Mouse (Mus musculus) limb, embryonic 15.5 days (tissue): ENCODE results near the gene Ccpg1os. TPM values are rescaled to one million over a fixed set of nuclear protein-coding genes. Genes with fewer than 3 reads are reported as not detected.

Experiments
- ATAC-seq: fragments of 200-750 bp; cut with Nextera tagmentation; 2 replicates; pipeline ENCODE4 v1.8.0; 2017; ENCODE audit warnings: low read depth, moderate TSS enrichment; ENCODE audit not compliant: insufficient number of reproducible peaks, low FRiP score, low TSS enrichment
- H3K27ac ChIP-seq: fragments of 300-500 bp; sonication (generic); 2 replicates; pipeline ENCODE4 v1.5.1; 2015; ENCODE audit warnings: moderate library complexity, mild to moderate bottlenecking, inconsistent platforms
- H3K27me3 ChIP-seq: fragments of 300-500 bp; sonication (generic); 2 replicates; pipeline ENCODE4 v1.6.1; 2015; ENCODE audit warnings: inconsistent platforms
- H3K36me3 ChIP-seq: fragments of 300-500 bp; sonication (generic); 2 replicates; pipeline ENCODE4 v1.6.1; 2015; ENCODE audit warnings: inconsistent platforms
- H3K4me1 ChIP-seq: fragments of 300-500 bp; sonication (generic); 2 replicates; pipeline ENCODE4 v1.6.1; 2015; ENCODE audit warnings: inconsistent platforms
- H3K4me2 ChIP-seq: fragments of 300-500 bp; sonication (generic); 2 replicates; pipeline ENCODE4 v1.6.1; 2015; ENCODE audit warnings: mild to moderate bottlenecking, inconsistent platforms
- H3K4me3 ChIP-seq: fragments of 300-500 bp; sonication (generic); 2 replicates; pipeline ENCODE4 v1.5.1; 2015; ENCODE audit warnings: mild to moderate bottlenecking, inconsistent platforms
- H3K9ac ChIP-seq: fragments of 300-500 bp; sonication (generic); 2 replicates; pipeline ENCODE4 v1.6.1; 2015; ENCODE audit warnings: inconsistent platforms
- H3K9me3 ChIP-seq: fragments of 300-500 bp; sonication (generic); 2 replicates; pipeline ENCODE4 v1.6.1; 2016; ENCODE audit warnings: inconsistent platforms
- WGBS: fragments of 180-500 bp; shearing (Covaris S2); methylation state at CpG from one replicate; pipeline ENCODE4 v1.1.7; 2015; 5-methylcytosine and 5-hydroxymethylcytosine counted together
- microRNA-seq: library from miRNA; unstranded; fragments of <30 nt; microRNA quantifications from one replicate; pipeline ENCODE4, GENCODE M21; 2016
- polyA plus RNA-seq: library from polyadenylated mRNA; unstranded; fragments of >200 nt; fragmentation: Nextera tagmentation; extraction: Ambion mirVana; gene quantifications from 2 replicates; pipeline ENCODE4 v1.2.1, GENCODE M21; 2015

The Ccpg1os gene
- polyA plus RNA-seq, 1 experiment from 2014 or later = 10.6 TPM

DNA sequence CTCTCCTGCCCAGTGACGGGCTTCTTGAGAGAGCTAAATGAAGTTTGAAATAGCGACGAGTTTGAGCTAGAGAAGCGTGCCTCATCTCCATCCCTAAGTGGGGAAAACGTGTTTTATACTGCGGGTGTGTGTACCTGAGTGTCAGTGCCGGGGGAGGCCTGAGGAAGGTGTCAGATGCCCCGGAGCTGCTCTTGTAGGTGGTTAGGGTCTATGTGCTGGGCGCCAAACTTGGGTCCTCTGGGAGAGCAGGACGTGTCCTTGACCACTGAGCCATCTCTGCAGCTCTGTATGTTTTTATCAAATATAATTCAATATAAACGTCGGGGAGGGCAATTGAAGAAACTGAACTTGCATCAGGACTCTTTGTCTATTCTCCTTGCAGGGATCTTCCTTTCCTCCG is 40.9 kb downstream of the Ccpg1os start:
- Histone ChIP-seq H3K27ac (no peak overlapping the region), H3K9me3 (no peaks in the 10 kb centered on the region), H3K4me3 (no peak overlapping the region), H3K4me2 (no peak overlapping the region), H3K4me1 (no peaks in the 10 kb centered on the region), H3K9ac (no peak overlapping the region), H3K36me3 (peaks cover 46% of the 10 kb centered on the region), H3K27me3 (no peaks in the 10 kb centered on the region)
- WGBS = 89% methylated on average over 13 of the region's 13 CpGs
- ATAC-seq = no peak

DNA sequence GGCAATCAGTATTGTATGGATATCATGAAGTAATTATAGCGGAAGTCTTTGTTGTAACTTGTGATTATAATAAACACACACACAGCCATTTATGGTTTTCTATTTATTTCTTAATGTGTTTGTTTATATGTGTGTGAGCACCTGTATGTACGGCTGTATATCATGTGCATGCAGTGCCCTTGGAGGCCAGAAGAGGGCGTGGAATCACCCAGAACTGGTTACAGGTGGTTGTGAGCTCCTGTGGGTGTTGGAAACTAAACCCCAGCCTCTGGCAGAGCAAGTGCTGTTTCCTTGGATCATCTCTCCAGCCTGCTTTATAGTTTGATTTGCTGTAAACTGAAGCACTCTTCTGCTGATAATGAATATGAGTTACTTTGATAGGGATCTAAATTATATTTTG is 41.8 kb downstream of the Ccpg1os start:
- no peak for ATAC-seq
- Histone ChIP-seq H3K4me3 (no peak overlapping the region), H3K4me1 (no peaks in the 10 kb centered on the region), H3K9ac (no peak overlapping the region), H3K27me3 (no peaks in the 10 kb centered on the region), H3K9me3 (no peaks in the 10 kb centered on the region), H3K27ac (no peak overlapping the region), H3K4me2 (no peak overlapping the region), H3K36me3 (peaks cover 46% of the 10 kb centered on the region)
- 64% methylated on average over 3 of the region's 3 CpGs for WGBS

DNA sequence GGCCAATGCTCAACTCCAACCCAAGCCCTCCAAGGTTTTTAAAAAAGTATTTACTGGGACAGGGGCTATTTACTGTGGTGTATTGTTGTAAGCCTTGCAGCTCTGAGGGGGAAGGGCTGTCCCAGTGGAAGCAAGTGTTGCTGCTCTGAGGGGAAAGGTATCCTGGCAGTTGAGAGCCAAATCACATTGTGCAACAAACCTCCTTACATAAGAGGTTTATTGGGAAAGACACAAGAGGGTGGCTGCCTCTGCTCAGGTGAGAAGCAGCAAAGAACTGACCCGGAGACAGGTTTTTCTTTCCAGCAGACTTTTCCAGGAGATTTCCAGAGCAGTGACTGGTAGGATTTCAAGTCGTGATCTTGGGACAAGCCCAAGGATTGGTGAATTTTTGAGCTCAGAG is 48.9 kb downstream of the Ccpg1os start:
- Histone ChIP-seq H3K27me3 (no peaks in the 10 kb centered on the region), H3K4me3 (no peak overlapping the region), H3K9ac (no peak overlapping the region), H3K9me3 (no peaks in the 10 kb centered on the region), H3K27ac (no peak overlapping the region), H3K4me2 (no peak overlapping the region), H3K36me3 (peaks cover 19% of the 10 kb centered on the region; the same call in 1 of the 2 replicates), H3K4me1 (no peaks in the 10 kb centered on the region)
- WGBS = 71% methylated on average over 2 of the region's 2 CpGs
- ATAC-seq = no peak

DNA sequence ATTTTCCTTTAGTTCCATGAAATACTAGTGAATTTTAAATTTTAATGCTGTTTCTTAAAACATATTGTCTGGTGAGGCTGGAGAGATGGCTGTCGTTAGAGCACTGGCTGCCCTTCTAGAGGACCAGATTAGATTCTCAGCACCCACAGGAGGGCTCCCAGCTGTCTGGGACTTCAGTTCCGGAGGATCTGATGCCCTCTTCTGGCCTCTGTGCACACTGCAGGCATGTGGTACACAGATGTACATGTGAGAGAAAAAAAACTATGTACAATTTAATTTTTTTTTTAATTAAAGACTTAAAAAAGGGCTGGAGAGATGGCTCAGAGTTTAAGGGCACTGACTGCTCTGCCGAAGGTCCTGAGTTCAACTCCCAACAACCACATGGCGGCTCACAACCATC is 49.9 kb downstream of the Ccpg1os start:
- H3K27me3 ChIP-seq = no peaks in the 10 kb centered on the region
- WGBS = 86% methylated on average over 4 of the region's 4 CpGs
- no peak overlapping the region for H3K4me2 ChIP-seq
- no peaks in the 10 kb centered on the region for H3K9me3 ChIP-seq
- ATAC-seq = no peak
- H3K36me3 ChIP-seq = peaks cover 19% of the 10 kb centered on the region; the same call in 1 of the 2 replicates
- no peaks in the 10 kb centered on the region for H3K4me1 ChIP-seq
- no peak overlapping the region for H3K4me3 ChIP-seq
- H3K9ac ChIP-seq = no peak overlapping the region
- no peak overlapping the region for H3K27ac ChIP-seq

DNA sequence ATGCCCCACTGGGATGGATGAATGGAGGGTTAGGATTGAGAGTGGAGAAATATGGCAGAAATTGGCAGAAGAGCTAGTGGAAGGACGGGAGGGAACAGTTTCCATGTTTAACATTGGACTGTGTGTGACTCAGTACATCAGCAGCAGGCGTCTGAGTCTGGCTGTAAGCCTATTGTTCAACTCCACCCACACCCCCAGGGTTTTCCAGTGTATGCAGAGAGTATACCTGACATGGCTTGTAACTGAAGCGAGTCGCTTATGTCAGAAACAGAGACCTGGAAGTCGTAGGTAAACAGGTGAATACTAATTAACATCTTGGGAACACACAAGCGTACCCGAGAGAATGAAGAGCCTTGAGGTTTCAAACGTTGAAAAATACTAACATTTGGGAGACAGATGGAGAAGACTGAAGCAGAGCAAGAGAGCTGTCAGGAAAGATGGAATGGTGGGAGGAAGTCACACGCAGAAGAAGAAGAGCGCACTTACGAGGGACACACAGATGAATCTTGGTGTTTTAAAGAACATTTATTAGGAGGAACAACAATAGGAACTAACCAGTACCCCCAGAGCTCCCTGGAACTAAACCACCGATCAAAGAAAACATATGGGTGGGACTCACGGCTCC is 53.9 kb downstream of the Ccpg1os start:
- H3K36me3 ChIP-seq = peaks cover 18% of the 10 kb centered on the region; the same call in 1 of the 2 replicates
- WGBS = 75% methylated on average over 13 of the region's 13 CpGs

More for the DNA sequence above, 53.9 kb downstream of the Ccpg1os start:
- Histone ChIP-seq H3K9me3 (no peaks in the 10 kb centered on the region), H3K27ac (no peak overlapping the region), H3K4me2 (no peak overlapping the region), H3K4me3 (no peak overlapping the region), H3K27me3 (no peaks in the 10 kb centered on the region), H3K4me1 (peaks cover 7% of the 10 kb centered on the region), H3K9ac (no peak overlapping the region)
- ATAC-seq = no peak

Small RNA genes within 50 kb of the gene (microRNA-seq; reads per million reads assigned to microRNA genes)
- gene Gm27353 = not detected

Other genes starting within 250 kb of the Ccpg1os start
- 0.41 and 0.48 TPM in 2 replicates for gene Prtg, start 178.5 kb downstream of the Ccpg1os start, polyA plus RNA-seq
- gene Pygo1, start 59.7 kb downstream of the Ccpg1os start, polyA plus RNA-seq = 4.9 and 5.5 TPM in 2 replicates
- gene Dyx1c1, start 26.6 kb downstream of the Ccpg1os start, polyA plus RNA-seq = 1.1 and 1.2 TPM in 2 replicates
- gene Gm44503, start 26.5 kb downstream of the Ccpg1os start, polyA plus RNA-seq = not detected in 2 replicates
- gene Ccpg1, start within 50 bp of the Ccpg1os start, polyA plus RNA-seq = 33.1 and 37.6 TPM in 2 replicates
- 13.7 and 14.0 TPM in 2 replicates for gene Pigb, start 55.0 kb upstream of the Ccpg1os start, polyA plus RNA-seq
- gene Rab27a, start 59.5 kb upstream of the Ccpg1os start, polyA plus RNA-seq = 6.5 and 7.1 TPM in 2 replicates
- gene Khdc3, start 116.5 kb upstream of the Ccpg1os start, polyA plus RNA-seq = 0.19 TPM in 1 of 2 replicates, not detected in the other
- not detected in 2 replicates for gene Gm20509, start 117.1 kb upstream of the Ccpg1os start, polyA plus RNA-seq
- 99.4 and 106 TPM in 2 replicates for gene Rsl24d1, start 128.0 kb upstream of the Ccpg1os start, polyA plus RNA-seq